Mouse (Mus musculus): ENCODE data around the gene E130218I03Rik. TPM values are rescaled to one million over a fixed set of nuclear protein-coding genes. Genes with fewer than 3 reads are reported as not detected.

The E130218I03Rik gene
- polyA plus RNA-seq, 1 experiment from 2014 or later: 0.52 TPM

Other genes starting within 250 kb of the E130218I03Rik start
- gene Dhdds, start 242.7 kb upstream of the E130218I03Rik start, polyA plus RNA-seq (2016; fragmentation: Nextera tagmentation; extraction: Ambion mirVana): 45.5 and 48.6 TPM in 2 replicates
- 0.92 and 1.5 TPM in 2 replicates for gene Lin28a, start 224.8 kb upstream of the E130218I03Rik start, polyA plus RNA-seq (2016; fragmentation: Nextera tagmentation; extraction: Ambion mirVana)
- gene Zfp683, start 189.8 kb upstream of the E130218I03Rik start, polyA plus RNA-seq (2016; fragmentation: Nextera tagmentation; extraction: Ambion mirVana): not detected in 2 replicates
- 0.62 and 0.96 TPM in 2 replicates for gene Crybg2, start 182.8 kb upstream of the E130218I03Rik start, polyA plus RNA-seq (2016; fragmentation: Nextera tagmentation; extraction: Ambion mirVana)
- gene Cd52, start 148.6 kb upstream of the E130218I03Rik start, polyA plus RNA-seq (2016; fragmentation: Nextera tagmentation; extraction: Ambion mirVana): 3.8 and 3.9 TPM in 2 replicates
- 5.8 and 7.9 TPM in 2 replicates for gene Ubxn11, start 141.1 kb upstream of the E130218I03Rik start, polyA plus RNA-seq (2016; fragmentation: Nextera tagmentation; extraction: Ambion mirVana)
- 257 and 272 TPM in 2 replicates for gene Sh3bgrl3, start 114.9 kb upstream of the E130218I03Rik start, polyA plus RNA-seq (2016; fragmentation: Nextera tagmentation; extraction: Ambion mirVana)
- gene Cep85, start 56.5 kb upstream of the E130218I03Rik start, polyA plus RNA-seq (2016; fragmentation: Nextera tagmentation; extraction: Ambion mirVana): 30.5 and 32.3 TPM in 2 replicates
- gene Gm7534, start 40.7 kb upstream of the E130218I03Rik start, polyA plus RNA-seq (2016; fragmentation: Nextera tagmentation; extraction: Ambion mirVana): not detected in 2 replicates
- not detected in 2 replicates for gene Catsper4, start 16.3 kb upstream of the E130218I03Rik start, polyA plus RNA-seq (2016; fragmentation: Nextera tagmentation; extraction: Ambion mirVana)
- gene Cnksr1, start 5.3 kb upstream of the E130218I03Rik start, polyA plus RNA-seq (2016; fragmentation: Nextera tagmentation; extraction: Ambion mirVana): 0.10 and 0.35 TPM in 2 replicates
- 18.5 and 20.4 TPM in 2 replicates for gene Zfp593, start 1.9 kb downstream of the E130218I03Rik start, polyA plus RNA-seq (2016; fragmentation: Nextera tagmentation; extraction: Ambion mirVana)
- not detected in 2 replicates for gene Gm30191, start 3.3 kb downstream of the E130218I03Rik start, polyA plus RNA-seq (2016; fragmentation: Nextera tagmentation; extraction: Ambion mirVana)
- gene Grrp1, start 10.4 kb downstream of the E130218I03Rik start, polyA plus RNA-seq (2016; fragmentation: Nextera tagmentation; extraction: Ambion mirVana): 4.1 and 5.2 TPM in 2 replicates
- 33.3 and 34.8 TPM in 2 replicates for gene Pdik1l, start 44.2 kb downstream of the E130218I03Rik start, polyA plus RNA-seq (2016; fragmentation: Nextera tagmentation; extraction: Ambion mirVana)
- gene Trim63, start 71.5 kb downstream of the E130218I03Rik start, polyA plus RNA-seq (2016; fragmentation: Nextera tagmentation; extraction: Ambion mirVana): 0.17 and 0.27 TPM in 2 replicates
- gene Slc30a2, start 99.5 kb downstream of the E130218I03Rik start, polyA plus RNA-seq (2016; fragmentation: Nextera tagmentation; extraction: Ambion mirVana): not detected in 2 replicates
- 0.32 and 0.37 TPM in 2 replicates for gene Extl1, start 140.2 kb downstream of the E130218I03Rik start, polyA plus RNA-seq (2016; fragmentation: Nextera tagmentation; extraction: Ambion mirVana)
- gene Pafah2, start 152.7 kb downstream of the E130218I03Rik start, polyA plus RNA-seq (2016; fragmentation: Nextera tagmentation; extraction: Ambion mirVana): 7.2 and 8.3 TPM in 2 replicates
- gene Stmn1, start 224.7 kb downstream of the E130218I03Rik start, polyA plus RNA-seq (2016; fragmentation: Nextera tagmentation; extraction: Ambion mirVana): 4,517 and 4,745 TPM in 2 replicates